Mouse (Mus musculus) heart, adult 18-20 months (tissue): ENCODE data around the gene Iqsec1. TPM values are rescaled to one million over a fixed set of nuclear protein-coding genes. Genes with fewer than 3 reads are reported as not detected.

Experiments used
- DNase-seq, 2 experiments: peaks; one replicate each; pipeline ENCODE4 v3.0.0; 2021 to 2022; ENCODE audit warnings: mixed read lengths in 1 of 2
- total RNA-seq, 2 experiments: library from RNA; stranded (reverse); gene quantifications; 2 replicates each; pipeline ENCODE4 v1.2.3; 2021

The Iqsec1 gene
- total RNA-seq, 2 experiments from 2014 or later: 133 to 153 TPM

GRCm38 (mm10) chr6:90754093-90754492, 234.4 kb downstream of the Iqsec1 start:
- no peak for DNase-seq

- no peak for DNase-seq
Measured at GRCm38 (mm10) chr6:90753656-90754055, 234.8 kb downstream of the Iqsec1 start.

- no peak for DNase-seq
Measured at GRCm38 (mm10) chr6:90751624-90752023, 236.9 kb downstream of the Iqsec1 start.

- peak in 1 of 2 experiments; percentile 58 for DNase-seq
Measured at GRCm38 (mm10) chr6:90750091-90750490, 238.4 kb downstream of the Iqsec1 start.

GRCm38 (mm10) chr6:90749414-90749937, 239.0 kb downstream of the Iqsec1 start:
- peak; percentile 30 to 55 for DNase-seq

- DNase-seq: no peak
Measured at GRCm38 (mm10) chr6:90748976-90749375, 239.5 kb downstream of the Iqsec1 start.

GRCm38 (mm10) chr6:90746331-90746864, 242.1 kb downstream of the Iqsec1 start:
- DNase-seq: no peak

- DNase-seq: no peak
Measured at GRCm38 (mm10) chr6:90745401-90746198, 242.9 kb downstream of the Iqsec1 start.

- DNase-seq: no peak
Measured at GRCm38 (mm10) chr6:90742453-90742852, 246.0 kb downstream of the Iqsec1 start.

GRCm38 (mm10) chr6:90741717-90742116, 246.8 kb downstream of the Iqsec1 start:
- DNase-seq: no peak

- DNase-seq: no peak
Measured at GRCm38 (mm10) chr6:90741056-90741420, 247.4 kb downstream of the Iqsec1 start.

- no peak for DNase-seq
Measured at GRCm38 (mm10) chr6:90740348-90741055, 248.0 kb downstream of the Iqsec1 start.

GRCm38 (mm10) chr6:90737376-90737775, 251.1 kb downstream of the Iqsec1 start:
- peak; percentile 92 to 97 for DNase-seq

- peak; percentile 76 to 83 for DNase-seq
Measured at GRCm38 (mm10) chr6:90736691-90737245, 251.7 kb downstream of the Iqsec1 start.

- peak; percentile 52 to 62 for DNase-seq
Measured at GRCm38 (mm10) chr6:90736074-90736672, 252.3 kb downstream of the Iqsec1 start.

GRCm38 (mm10) chr6:90735396-90736036, 253.0 kb downstream of the Iqsec1 start:
- no peak for DNase-seq

- DNase-seq: no peak
Measured at GRCm38 (mm10) chr6:90734806-90735205, 253.7 kb downstream of the Iqsec1 start.

GRCm38 (mm10) chr6:90731327-90731726, 257.2 kb downstream of the Iqsec1 start:
- peak in 1 of 2 experiments; percentile 68 for DNase-seq

GRCm38 (mm10) chr6:90729829-90730228, 258.7 kb downstream of the Iqsec1 start:
- no peak for DNase-seq

- DNase-seq: peak; percentile 87 to 95
Measured at GRCm38 (mm10) chr6:90728491-90728931, 260.0 kb downstream of the Iqsec1 start.

- no peak for DNase-seq
Measured at GRCm38 (mm10) chr6:90727826-90728225, 260.7 kb downstream of the Iqsec1 start.

GRCm38 (mm10) chr6:90726711-90727122, 261.8 kb downstream of the Iqsec1 start:
- DNase-seq: no peak
